Comparison of ENCODE assay signal across 25 mouse cellular contexts in the genomic region with DNA sequence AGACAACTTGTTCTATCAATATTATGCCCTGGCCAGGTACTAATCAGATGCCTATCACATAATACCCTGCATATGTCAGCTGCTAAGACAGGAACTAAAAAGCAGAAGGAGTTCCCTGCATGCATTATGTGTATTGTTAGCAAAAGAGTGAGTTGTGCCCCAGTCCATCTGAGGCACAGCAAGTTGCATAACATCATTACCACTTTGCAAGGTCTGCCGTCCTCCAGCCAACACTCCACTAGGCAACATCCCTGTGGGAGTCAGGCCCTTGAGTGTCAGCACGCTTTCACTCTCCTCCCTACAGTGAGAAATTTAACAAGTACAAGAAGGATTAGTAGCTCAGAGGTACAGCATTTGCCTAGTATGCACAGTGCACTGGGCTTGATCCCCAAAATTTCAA. TPM values are rescaled to one million over a fixed set of nuclear protein-coding genes. Genes with fewer than 3 reads are reported as not detected.
DNase-seq lines count a peak whose midpoint lies in the region; ATAC-seq and TF ChIP-seq lines count a peak whose summit lies in the region.
"Had no signal": no experiment of that assay in that cellular context is flagged by ENCODE, and none has a peak within 500 bp of the region (broad histone marks: within the 10 kb centered on the region; RNA-seq: fewer than 3 reads in every experiment).

No protein-coding gene starts in this region.

- no peak overlapping the region for H3K27ac ChIP-seq in MEL (ENCODE audit: control insufficient read depth, low read depth, low read length)
- H3K27ac ChIP-seq: embryonic facial prominence, embryonic 15.5 days; heart, adult 2 months; heart, embryonic 13.5 days; hindbrain, embryonic 12.5 days; limb, embryonic 12.5 days; midbrain, embryonic 15.5 days had no signal

- H3K36me3 ChIP-seq in MEL (ENCODE audit: control insufficient read depth in 1 of 2, insufficient read depth in 2 of 2, low read length in 2 of 2) = peaks cover 5 to 26% of the 10 kb centered on the region in 2 experiments

- H3K27me3 ChIP-seq in MEL (ENCODE audit: control insufficient read depth in 1 of 2, insufficient read depth in 2 of 2, low read length in 2 of 2) = no peaks in the 10 kb centered on the region
- H3K27me3 ChIP-seq: embryonic facial prominence, embryonic 15.5 days; heart, embryonic 13.5 days; hindbrain, embryonic 12.5 days; limb, embryonic 12.5 days; midbrain, embryonic 15.5 days had no signal

- H3K4me3 ChIP-seq in MEL (ENCODE audit: control insufficient read depth in 1 of 2, insufficient read depth in 1 of 2, low read depth in 2 of 2, low read length in 2 of 2) = no peak overlapping the region
- H3K4me3 ChIP-seq: embryonic facial prominence, embryonic 15.5 days; heart, adult 2 months; heart, embryonic 13.5 days; hindbrain, embryonic 12.5 days; limb, embryonic 12.5 days; midbrain, embryonic 15.5 days had no signal

- no peaks in the 10 kb centered on the region for H3K9me3 ChIP-seq in MEL (replicated peaks; ENCODE audit: insufficient read depth, low read length)
- H3K9me3 ChIP-seq: embryonic facial prominence, embryonic 15.5 days; heart, embryonic 13.5 days; hindbrain, embryonic 12.5 days; limb, embryonic 12.5 days; midbrain, embryonic 15.5 days had no signal

- peak; percentile 67 for ATAC-seq in frontal cortex, adult (ENCODE audit: low TSS enrichment)
- peak; percentile 71; the same call in 1 of the 2 replicates for ATAC-seq in monocyte, adult 5-6 weeks (replicated peaks; ENCODE audit: insufficient number of reproducible peaks, low FRiP score, low TSS enrichment, poor library complexity, severe bottlenecking)
- ATAC-seq: forebrain, embryonic 14.5 days; intestine, postnatal 0 days; liver, postnatal 0 days; midbrain, embryonic 15.5 days had no signal

- no peak for TF ChIP-seq RAD21 in MEL (IDR thresholded peaks at IDR 0.05; ENCODE audit: low read depth, low read length)

- H3K4me1 ChIP-seq in MEL (ENCODE audit: control insufficient read depth in 1 of 2, insufficient read depth in 2 of 2, low read length in 2 of 2) = peaks cover 3 to 4% of the 10 kb centered on the region in 2 experiments; a peak in 3 of 4 replicates
- H3K4me1 ChIP-seq: embryonic facial prominence, embryonic 15.5 days; heart, embryonic 13.5 days; hindbrain, embryonic 12.5 days; limb, embryonic 12.5 days; midbrain, embryonic 15.5 days had no signal

- TF ChIP-seq EP300 in MEL (IDR thresholded peaks at IDR 0.05; ENCODE audit: low read depth in 1 of 2, low read length in 2 of 2) = no peak

- no peak overlapping the region for H3K9ac ChIP-seq in MEL (ENCODE audit: control insufficient read depth, low read depth, low read length, poor library complexity, severe bottlenecking)
- H3K9ac ChIP-seq: embryonic facial prominence, embryonic 15.5 days; heart, embryonic 13.5 days; hindbrain, embryonic 12.5 days; limb, embryonic 12.5 days; liver, postnatal 0 days; midbrain, embryonic 15.5 days had no signal

- H3K79me2 ChIP-seq in MEL (ENCODE audit: control insufficient read depth, insufficient read depth, low read length, poor library complexity) = no peaks in the 10 kb centered on the region

- no peak for TF ChIP-seq CTCF in MEL (IDR thresholded peaks at IDR 0.05 in 2 of 3, conservative IDR thresholded peaks at IDR 0.05 in 1 of 3; ENCODE audit: control insufficient read depth in 1 of 3, insufficient read depth in 1 of 3, low read depth in 2 of 3, low read length in 3 of 3, poor library complexity in 1 of 3, severe bottlenecking in 1 of 3)

- DNase-seq in frontal cortex, postnatal 10 days (ENCODE audit: low spot score in 2 of 2) = no peak
- peak; percentile 12 for DNase-seq in MEL (ENCODE audit: low read depth, low spot score)
- DNase-seq in brain, adult 2 months (ENCODE audit: low read depth, low spot score) = peak; percentile 48
- DNase-seq in cerebellum, postnatal 4 days (ENCODE audit: low spot score in 2 of 2) = no peak
- DNase-seq in testis, postnatal 10 days (ENCODE audit: low spot score) = no peak
- DNase-seq: cerebellum, adult 2 months; cerebellum, postnatal 25 days; gastrocnemius, postnatal 10 days; heart, adult 2 months; heart, postnatal 14 days; kidney, postnatal 36 days; liver, postnatal 0 days; lung, postnatal 10 days; spleen, adult 18-20 months; thymus, postnatal 14 days had no signal

- TF ChIP-seq POLR2A in MEL (IDR thresholded peaks at IDR 0.05; ENCODE audit: control insufficient read depth in 1 of 2, insufficient read depth in 1 of 2, low read depth in 1 of 2, low read length in 2 of 2, poor library complexity in 1 of 2) = no peak

TF ChIP-seq in MEL, 35 proteins besides CTCF, POLR2A, EP300 and RAD21:
- TF ChIP-seq MEF2A (IDR thresholded peaks at IDR 0.05; ENCODE audit: extremely low read depth, insufficient replicate concordance, low read depth, low read length, poor library complexity, severe bottlenecking) = no peak
- no peak for TF ChIP-seq POLR2AphosphoS2 (IDR thresholded peaks at IDR 0.05; ENCODE audit: low read length)
- TF ChIP-seq RCOR1 (IDR thresholded peaks at IDR 0.05; ENCODE audit: low read depth, low read length) = no peak
- no peak for TF ChIP-seq ELF1 (IDR thresholded peaks at IDR 0.05; ENCODE audit: low read depth, low read length)
- TF ChIP-seq KAT2A (conservative IDR thresholded peaks at IDR 0.05; ENCODE audit: low read depth, low read length) = no peak
- TF ChIP-seq MXI1 (IDR thresholded peaks at IDR 0.05; ENCODE audit: low read depth, low read length) = no peak
- TF ChIP-seq TAL1 (IDR thresholded peaks at IDR 0.05; ENCODE audit: low read length) = no peak
- no peak for TF ChIP-seq UBTF (IDR thresholded peaks at IDR 0.05; ENCODE audit: borderline replicate concordance, insufficient read depth, low read depth, low read length)
- no peak for TF ChIP-seq ZKSCAN1 (IDR thresholded peaks at IDR 0.05; ENCODE audit: low read depth, low read length)
- no peak for TF ChIP-seq GABPA (IDR thresholded peaks at IDR 0.05; ENCODE audit: low read depth, low read length)
- TF ChIP-seq CHD1 (IDR thresholded peaks at IDR 0.05; ENCODE audit: low read depth, low read length) = no peak
- TF ChIP-seq CHD2 (IDR thresholded peaks at IDR 0.05; ENCODE audit: low read length) = no peak
- TF ChIP-seq ZC3H11A (IDR thresholded peaks at IDR 0.05; ENCODE audit: low read depth, low read length) = no peak
- TF ChIP-seq ETS1 (IDR thresholded peaks at IDR 0.05; ENCODE audit: low read depth, low read length) = no peak

RNA-seq across cellular contexts. Expression of a gene that starts 11.7 kb away (rescaled TPM):
- 0.42 and 0.62 TPM in 2 replicates for total RNA-seq in MEL (2012; rRNA removed)
- polyA plus RNA-seq in MEL (2012; ENCODE audit: insufficient read depth in 1 of 2, insufficient read length in 2 of 2, low read depth in 1 of 2, low replicate concordance in 2 of 2, missing spikeins in 1 of 2) = 1 to 10 TPM in 1 of 2 experiments, not detected in 1; 1.1 TPM
- 0.43 to 1.9 TPM in 2 of 3 replicates, not detected in the other for total RNA-seq in monocyte, adult 5-6 weeks (2017)

RNA-seq across cellular contexts. Expression of a gene that starts 28.5 kb away (rescaled TPM):
- 44.8 and 52.0 TPM in 2 replicates for total RNA-seq in MEL (2012; rRNA removed)
- 10 to 100 TPM in 1 of 2 experiments, not detected in 1; 70.3 TPM for polyA plus RNA-seq in MEL (2012; ENCODE audit: insufficient read depth in 1 of 2, insufficient read length in 2 of 2, low read depth in 1 of 2, low replicate concordance in 2 of 2, missing spikeins in 1 of 2)
- 70.7 to 97.0 TPM (median 87.2 TPM) in 3 replicates for total RNA-seq in monocyte, adult 5-6 weeks (2017)

RNA-seq across cellular contexts. Expression of a gene that starts 37.9 kb away (rescaled TPM):
- total RNA-seq in MEL (2012; rRNA removed) = 20.1 and 20.4 TPM in 2 replicates
- 10 to 100 TPM; 32.6 to 62.9 TPM for polyA plus RNA-seq in MEL (2012; ENCODE audit: insufficient read depth in 1 of 2, insufficient read length in 2 of 2, low read depth in 1 of 2, low replicate concordance in 2 of 2, missing spikeins in 1 of 2)
- 41.3 to 101 TPM (median 45.1 TPM) in 3 replicates for total RNA-seq in monocyte, adult 5-6 weeks (2017)

RNA-seq across cellular contexts. Expression of a gene that starts 56.4 kb away (rescaled TPM):
- not detected in 2 replicates for total RNA-seq in MEL (2012; rRNA removed)
- polyA plus RNA-seq in MEL (2012; ENCODE audit: insufficient read depth in 1 of 2, insufficient read length in 2 of 2, low read depth in 1 of 2, low replicate concordance in 2 of 2, missing spikeins in 1 of 2) = under 1 TPM in 1 of 2 experiments, not detected in 1; 0.11 TPM
- not detected in 3 replicates for total RNA-seq in monocyte, adult 5-6 weeks (2017)
- total RNA-seq: heart, adult 2 months had no signal
- polyA plus RNA-seq: intestine, postnatal 0 days; liver, embryonic 11.5 days had no signal

Comparison
In these comparisons a context has a peak if more than half of its experiments do, and no peak if none do; other contexts are left out.
1. DNase-seq: peak in MEL (single experiment) and brain, adult 2 months (single experiment); none in frontal cortex, postnatal 10 days (0 of 2), cerebellum, postnatal 4 days (0 of 2) and testis, postnatal 10 days (single experiment).